Mouse (Mus musculus) thymus, adult 2 months (tissue): ENCODE measurements around the gene Mamld1. TPM values are rescaled to one million over a fixed set of nuclear protein-coding genes. Genes with fewer than 3 reads are reported as not detected.
"Not testable (repeated sequence)": the region's sequence is repeated elsewhere in the genome, so short reads cannot be mapped to it uniquely, and the experiment has no call there.

Source experiments
- DNase-seq: peaks from one replicate; pipeline ENCODE4 v3.0.0; 2021
- H3K27ac ChIP-seq: fragments of 200-500 bp; 2 replicates; pipeline ENCODE4 v1.5.1; 2012; ENCODE audit warnings: low read length, control low read depth; ENCODE audit not compliant: control insufficient read depth, insufficient read depth
- H3K27me3 ChIP-seq: fragments of 200-500 bp; 2 replicates; pipeline ENCODE4 v1.6.1; 2012; ENCODE audit warnings: mild to moderate bottlenecking, low read length, moderate library complexity, mixed read lengths; ENCODE audit not compliant: control insufficient read depth, insufficient read depth
- H3K36me3 ChIP-seq: fragments of 200-500 bp; 2 replicates; pipeline ENCODE4 v1.6.1; 2012; ENCODE audit warnings: mild to moderate bottlenecking, low read length, moderate library complexity; ENCODE audit not compliant: control insufficient read depth, insufficient read depth
- H3K4me1 ChIP-seq: fragments of 200-500 bp; replicated peaks from 2 replicates; pipeline ENCODE4 v1.6.1; 2012; ENCODE audit warnings: low read length; ENCODE audit not compliant: control insufficient read depth, insufficient read depth
- H3K4me3 ChIP-seq: fragments of 200-500 bp; 2 replicates; pipeline ENCODE4 v1.5.1; 2012; ENCODE audit warnings: mild to moderate bottlenecking, low read length, control low read depth, moderate library complexity; ENCODE audit not compliant: control insufficient read depth, insufficient read depth
- CTCF ChIP-seq: fragments of 200-500 bp; IDR thresholded peaks from 2 replicates; pipeline ENCODE4 v1.5.1; 2012; ENCODE audit warnings: mild to moderate bottlenecking, control low read depth, low read length, moderate library complexity, borderline replicate concordance; ENCODE audit not compliant: control insufficient read depth, poor library complexity, insufficient read depth; ENCODE audit errors: extremely low read depth
- POLR2A ChIP-seq: fragments of 200-500 bp; IDR thresholded peaks from 2 replicates; pipeline ENCODE4 v1.6.1; 2012; ENCODE audit warnings: mild to moderate bottlenecking, low read length, control low read depth, moderate library complexity; ENCODE audit not compliant: control insufficient read depth, poor library complexity, insufficient read depth; ENCODE audit errors: extremely low read depth
- WGBS: fragments of 180-500 bp; shearing (Covaris S2); methylation state at CpG from one replicate; pipeline ENCODE4 v1.1.7; 2018; 5-methylcytosine and 5-hydroxymethylcytosine counted together
- polyA plus RNA-seq: library from polyadenylated mRNA; depleted of rRNA; stranded (reverse); fragments of >200 nt; gene quantifications from 2 replicates; pipeline ENCODE4 v1.2.3, GENCODE M21; 2012; rRNA removed

The Mamld1 gene
- 2.0 and 2.5 TPM in 2 replicates for polyA plus RNA-seq

DNA sequence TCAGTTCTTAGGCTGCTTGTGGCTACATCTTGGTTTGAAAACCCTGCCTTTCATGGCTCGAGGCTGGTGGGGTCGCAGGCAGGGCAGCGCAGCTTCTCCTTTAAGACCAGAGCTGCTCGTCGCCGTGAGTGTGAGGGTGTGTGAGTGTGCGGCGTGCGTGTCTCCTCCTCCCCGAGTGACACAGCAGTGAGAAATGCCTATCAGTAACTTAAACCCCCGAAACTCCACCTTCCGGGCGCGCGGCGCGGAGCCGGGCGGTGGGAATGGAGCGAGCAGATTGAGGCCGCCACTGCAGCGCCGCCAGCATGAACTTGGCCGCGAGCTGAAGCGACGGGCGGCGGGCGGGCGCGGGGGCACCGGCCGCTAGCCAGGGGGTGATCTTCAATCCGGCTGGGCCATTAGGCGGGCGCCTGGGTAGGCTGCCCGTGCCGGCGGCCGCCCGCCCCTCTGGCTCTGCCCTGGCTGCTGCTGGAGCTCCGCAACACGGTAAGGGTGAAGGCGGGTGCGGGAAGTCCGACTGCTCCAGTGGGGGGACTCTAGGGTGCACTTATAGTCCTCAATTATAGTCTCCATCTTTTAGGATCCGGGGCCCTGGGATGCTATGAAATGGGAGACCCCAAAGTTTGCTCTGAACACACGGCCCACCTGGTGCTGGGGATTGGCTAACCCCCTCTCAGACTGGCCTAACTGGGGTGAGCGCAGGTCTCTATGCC, at the start of gene Mamld1:
Gene Mamld1, plus strand, starts transcription at position 393 of the 713 bp plus-strand sequence.
- Histone ChIP-seq H3K4me1 (no peaks in the 10 kb centered on the region), H3K4me3 (peak within 1 kb of the TSS; percentile 21; the same call in 1 of the 2 replicates), H3K27ac (no peak within 1 kb of the TSS), H3K36me3 (no peaks in the 10 kb centered on the region), H3K27me3 (peaks cover 4% of the 10 kb centered on the region; the same call in 1 of the 2 replicates)
- TF ChIP-seq POLR2A = no peak
- no peak for TF ChIP-seq CTCF
- WGBS = 7% methylated on average over 48 of the region's 50 CpGs
- DNase-seq = no peak

DNA sequence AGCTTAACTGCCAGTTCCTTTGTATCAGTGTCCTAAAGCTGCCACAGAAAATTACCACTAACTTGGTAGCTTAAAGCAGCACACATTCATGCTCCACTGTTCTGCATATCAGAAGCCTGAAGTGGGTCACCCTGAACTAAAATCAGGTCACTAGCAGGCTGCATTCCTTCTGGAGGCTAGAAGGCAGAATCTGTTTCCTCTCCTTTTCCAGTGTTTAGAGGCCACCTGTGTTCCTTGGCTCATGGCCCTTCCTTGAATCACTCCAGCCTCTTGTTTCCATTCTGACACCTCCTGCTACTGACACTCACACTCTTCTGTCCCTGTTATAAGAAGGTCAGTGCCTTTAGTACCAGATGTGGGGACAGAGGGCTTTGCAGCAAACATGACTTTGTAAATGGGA, 25.3 kb upstream of the Mamld1 start:
- H3K4me3 ChIP-seq = no peak overlapping the region
- no peak overlapping the region for H3K27ac ChIP-seq
- TF ChIP-seq POLR2A = no peak
- no peak for TF ChIP-seq CTCF
- H3K36me3 ChIP-seq = no peaks in the 10 kb centered on the region
- no peak for DNase-seq
- H3K27me3 ChIP-seq = no peaks in the 10 kb centered on the region
- H3K4me1 ChIP-seq = no peaks in the 10 kb centered on the region

DNA sequence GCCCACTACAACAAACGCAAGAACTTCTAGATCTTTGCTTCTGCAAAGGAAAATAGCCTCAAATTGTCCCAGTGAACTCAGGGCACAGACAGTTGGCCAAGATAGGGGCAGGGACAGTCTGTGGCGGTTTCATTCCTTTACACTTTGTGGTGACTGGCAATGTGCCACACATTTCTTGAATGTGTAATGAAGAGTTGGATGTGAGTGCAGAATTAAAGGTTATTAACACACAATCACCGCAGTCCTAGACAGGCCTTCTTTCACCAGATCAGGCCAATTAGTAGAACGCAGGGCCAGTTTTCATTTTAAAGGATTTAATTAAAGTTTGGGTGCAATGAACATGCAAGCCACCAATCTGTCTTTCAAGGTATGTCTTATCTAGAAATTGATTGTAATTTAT, 22.0 kb upstream of the Mamld1 start:
- H3K4me3 ChIP-seq = no peak overlapping the region
- DNase-seq = no peak
- no peak for TF ChIP-seq CTCF
- no peak for TF ChIP-seq POLR2A
- H3K4me1 ChIP-seq = no peaks in the 10 kb centered on the region
- no peaks in the 10 kb centered on the region for H3K36me3 ChIP-seq
- H3K27ac ChIP-seq = no peak overlapping the region
- WGBS = 78% methylated on average over 4 of the region's 4 CpGs
- H3K27me3 ChIP-seq = no peaks in the 10 kb centered on the region

DNA sequence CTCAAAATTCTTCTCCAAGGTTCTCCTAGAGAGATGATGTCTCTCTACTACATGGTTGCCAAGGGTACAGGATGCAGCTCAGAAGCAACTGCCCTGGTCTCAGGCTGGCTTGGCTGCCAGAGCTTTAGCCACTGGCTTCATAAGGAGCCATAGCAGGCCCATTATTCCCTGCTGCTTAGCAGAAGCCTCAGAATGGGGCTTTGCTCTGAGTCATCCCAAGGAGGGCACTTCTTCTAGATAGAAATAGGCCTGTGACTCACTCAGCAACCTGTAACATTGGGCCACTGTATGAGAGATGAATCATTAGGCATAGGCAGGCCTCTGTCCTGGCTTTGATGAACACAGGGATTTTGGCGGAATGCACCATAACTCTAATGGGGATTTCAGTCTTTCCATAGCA, 21.1 kb upstream of the Mamld1 start:
- not testable (repeated sequence) for H3K4me1 ChIP-seq, H3K4me3 ChIP-seq, H3K27me3 ChIP-seq, H3K36me3 ChIP-seq, DNase-seq, H3K27ac ChIP-seq
- 96% methylated on average over 1 of the region's 1 CpGs for WGBS

DNA sequence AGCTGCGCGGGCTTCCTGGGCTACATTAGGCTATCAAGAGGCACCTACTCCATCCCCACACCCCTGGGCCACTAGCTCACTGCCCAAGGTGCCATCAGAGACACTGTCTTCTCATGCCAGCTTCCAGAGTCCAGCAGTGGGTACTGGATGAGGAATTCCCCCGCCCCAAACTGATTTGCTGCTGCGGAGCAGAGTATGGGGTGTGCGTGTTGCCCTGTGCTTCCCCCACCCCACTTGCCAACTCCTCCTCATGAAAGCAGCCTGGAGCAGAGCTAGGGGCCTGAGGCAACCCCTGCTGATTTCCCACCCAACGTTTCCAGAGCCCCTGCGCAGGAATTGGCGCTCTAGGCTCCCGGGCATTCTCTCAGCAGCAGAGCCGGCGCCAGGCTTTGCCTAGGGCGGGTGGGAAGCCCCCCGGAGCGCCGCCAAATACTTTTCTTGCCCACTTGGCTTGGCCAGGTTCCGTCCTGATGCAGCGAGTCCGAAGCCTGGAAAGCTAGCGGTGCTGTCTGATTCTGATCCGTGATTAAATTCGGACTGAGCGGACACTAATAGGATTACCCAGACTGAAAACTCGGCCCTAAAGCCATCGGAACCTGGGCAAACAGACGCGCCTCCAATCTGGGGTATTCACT, 738 bp downstream of the Mamld1 start:
- Histone ChIP-seq H3K36me3 (no peaks in the 10 kb centered on the region), H3K4me1 (no peaks in the 10 kb centered on the region), H3K27me3 (peaks cover 4% of the 10 kb centered on the region; the same call in 1 of the 2 replicates), H3K27ac (no peak overlapping the region), H3K4me3 (peak overlapping the region; percentile 21; the same call in 1 of the 2 replicates)
- no peak for DNase-seq
- WGBS = 6% methylated on average over 26 of the region's 26 CpGs
- TF ChIP-seq CTCF = no peak
- TF ChIP-seq POLR2A = no peak

DNA sequence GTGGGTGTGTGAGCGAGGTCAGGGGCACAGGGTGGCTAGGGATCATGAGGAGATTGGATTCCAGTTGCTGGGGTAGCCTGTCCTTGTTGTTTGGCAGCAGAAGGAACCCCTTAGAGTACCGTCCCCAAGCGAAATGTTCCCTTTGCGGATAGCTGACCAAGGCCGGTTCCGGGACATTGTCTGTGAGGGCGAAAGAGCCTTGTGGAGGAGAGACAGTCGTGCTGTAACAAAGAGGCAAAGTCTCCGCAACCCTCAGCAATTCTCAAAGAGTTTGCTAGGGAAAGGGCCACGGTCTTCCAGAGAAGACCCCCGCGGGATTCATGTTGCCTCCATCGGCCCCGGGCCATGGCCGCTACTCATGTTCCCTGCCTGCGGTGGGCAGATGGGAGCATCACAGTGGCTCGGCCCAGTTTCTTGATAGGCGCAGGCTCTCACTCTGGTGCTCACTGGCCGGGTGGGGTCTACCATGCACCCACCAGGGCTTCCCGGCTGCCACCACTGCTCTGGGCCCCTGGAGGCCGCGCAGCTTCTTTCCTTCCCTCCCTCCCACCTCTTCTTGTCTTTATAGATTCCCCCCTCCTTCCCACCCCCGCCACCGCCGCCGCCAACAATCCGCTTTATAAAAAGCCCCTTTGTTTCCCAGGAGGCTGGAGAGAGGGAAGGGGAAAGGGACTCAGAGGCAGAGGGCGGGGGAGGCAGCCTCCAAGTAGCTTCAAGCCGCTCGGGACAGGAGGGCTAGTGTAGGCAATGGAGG, 1.5 kb downstream of the Mamld1 start:
- Histone ChIP-seq H3K4me1 (no peaks in the 10 kb centered on the region), H3K27me3 (peaks cover 4% of the 10 kb centered on the region; the same call in 1 of the 2 replicates), H3K36me3 (no peaks in the 10 kb centered on the region), H3K4me3 (peak overlapping the region; percentile 29), H3K27ac (no peak overlapping the region)
- 4% methylated on average over 30 of the region's 30 CpGs for WGBS
- DNase-seq = no peak
- TF ChIP-seq CTCF = no peak
- no peak for TF ChIP-seq POLR2A
